Mouse (Mus musculus): ENCODE measurements around the gene Kcnk4. TPM values are rescaled to one million over a fixed set of nuclear protein-coding genes. Genes with fewer than 3 reads are reported as not detected.

Gene Kcnk4
- polyA plus RNA-seq, 1 experiment from 2014 or later: 0.11 TPM

Small RNA genes lying within 50 kb of the gene (microRNA-seq; reads per million reads assigned to microRNA genes)
- gene Mir6990: 1.5 reads per million

Other genes starting within 250 kb of the Kcnk4 start
- gene Rps6ka4, start 93.9 kb downstream of the Kcnk4 start, polyA plus RNA-seq (2016; fragmentation: Nextera tagmentation; extraction: Ambion mirVana): 2.8 and 4.8 TPM in 2 replicates
- 0.15 and 0.61 TPM in 2 replicates for gene Ccdc88b, start 76.3 kb downstream of the Kcnk4 start, polyA plus RNA-seq (2016; fragmentation: Nextera tagmentation; extraction: Ambion mirVana)
- 157 and 168 TPM in 2 replicates for gene Trmt112, start 24.8 kb downstream of the Kcnk4 start, polyA plus RNA-seq (2016; fragmentation: Nextera tagmentation; extraction: Ambion mirVana)
- 122 and 131 TPM in 2 replicates for gene Prdx5, start 24.4 kb downstream of the Kcnk4 start, polyA plus RNA-seq (2016; fragmentation: Nextera tagmentation; extraction: Ambion mirVana)
- 6.2 and 7.0 TPM in 2 replicates for gene Esrra, start 12.7 kb downstream of the Kcnk4 start, polyA plus RNA-seq (2016; fragmentation: Nextera tagmentation; extraction: Ambion mirVana)
- 0.76 and 0.93 TPM in 2 replicates for gene Catsperz, start 9.1 kb downstream of the Kcnk4 start, polyA plus RNA-seq (2016; fragmentation: Nextera tagmentation; extraction: Ambion mirVana)
- gene Bad, start 7.3 kb upstream of the Kcnk4 start, polyA plus RNA-seq (2016; fragmentation: Nextera tagmentation; extraction: Ambion mirVana): 51.8 and 55.3 TPM in 2 replicates
- gene Gpr137, start 8.0 kb upstream of the Kcnk4 start, polyA plus RNA-seq (2016; fragmentation: Nextera tagmentation; extraction: Ambion mirVana): 21.6 and 24.4 TPM in 2 replicates
- gene Ppp1r14b, start 40.5 kb upstream of the Kcnk4 start, polyA plus RNA-seq (2016; fragmentation: Nextera tagmentation; extraction: Ambion mirVana): 245 and 281 TPM in 2 replicates
- 29.2 and 37.8 TPM in 2 replicates for gene Plcb3, start 42.0 kb upstream of the Kcnk4 start, polyA plus RNA-seq (2016; fragmentation: Nextera tagmentation; extraction: Ambion mirVana)
- gene Fkbp2, start 46.0 kb upstream of the Kcnk4 start, polyA plus RNA-seq (2016; fragmentation: Nextera tagmentation; extraction: Ambion mirVana): 94.0 and 102 TPM in 2 replicates
- gene Vegfb, start 53.1 kb upstream of the Kcnk4 start, polyA plus RNA-seq (2016; fragmentation: Nextera tagmentation; extraction: Ambion mirVana): 41.1 and 41.7 TPM in 2 replicates
- 17.4 and 19.4 TPM in 2 replicates for gene Dnajc4, start 58.1 kb upstream of the Kcnk4 start, polyA plus RNA-seq (2016; fragmentation: Nextera tagmentation; extraction: Ambion mirVana)
- 21.1 and 21.2 TPM in 2 replicates for gene Nudt22, start 61.6 kb upstream of the Kcnk4 start, polyA plus RNA-seq (2016; fragmentation: Nextera tagmentation; extraction: Ambion mirVana)
- 7.4 and 10.6 TPM in 2 replicates for gene Trpt1, start 61.6 kb upstream of the Kcnk4 start, polyA plus RNA-seq (2016; fragmentation: Nextera tagmentation; extraction: Ambion mirVana)
- 7.0 and 7.5 TPM in 2 replicates for gene Fermt3, start 85.0 kb upstream of the Kcnk4 start, polyA plus RNA-seq (2016; fragmentation: Nextera tagmentation; extraction: Ambion mirVana)
- gene Stip1, start 105.5 kb upstream of the Kcnk4 start, polyA plus RNA-seq (2016; fragmentation: Nextera tagmentation; extraction: Ambion mirVana): 455 and 483 TPM in 2 replicates
- gene Macrod1, start 122.3 kb upstream of the Kcnk4 start, polyA plus RNA-seq (2016; fragmentation: Nextera tagmentation; extraction: Ambion mirVana): 2.8 and 4.4 TPM in 2 replicates
- gene Flrt1, start 171.2 kb upstream of the Kcnk4 start, polyA plus RNA-seq (2016; fragmentation: Nextera tagmentation; extraction: Ambion mirVana): 0.54 and 1.6 TPM in 2 replicates

Measured in limb, embryonic 10.5 days (tissue).